Mouse (Mus musculus) embryonic facial prominence, embryonic 14.5 days (tissue): ENCODE data around the gene Ints11. TPM values are rescaled to one million over a fixed set of nuclear protein-coding genes. Genes with fewer than 3 reads are reported as not detected.
A peak's percentile ranks its signal among the peaks of the same experiment; 100 is the strongest.

ENCODE experiments used
- ATAC-seq: fragments of 200-750 bp; cut with Nextera tagmentation; 2 replicates; pipeline ENCODE4 v1.8.0; 2017; ENCODE audit warnings: low read depth, moderate number of reproducible peaks, moderate TSS enrichment
- DNase-seq: peaks from one replicate; pipeline ENCODE4 v3.0.0-alpha.2; 2015; ENCODE audit warnings: low spot score
- H3K27ac ChIP-seq: fragments of 300-500 bp; sonication (generic); replicated peaks from 2 replicates; pipeline ENCODE4 v1.5.1; 2014; ENCODE audit warnings: low read depth, mild to moderate bottlenecking, low read length, moderate library complexity
- H3K27me3 ChIP-seq: fragments of 300-500 bp; sonication (generic); replicated peaks from 2 replicates; pipeline ENCODE4 v1.6.1; 2014; ENCODE audit warnings: low read length; ENCODE audit not compliant: control insufficient read depth, insufficient read depth
- H3K36me3 ChIP-seq: fragments of 300-500 bp; sonication (generic); 2 replicates; pipeline ENCODE4 v1.6.1; 2014; ENCODE audit warnings: low read length, mixed read lengths; ENCODE audit not compliant: control insufficient read depth, insufficient read depth
- H3K4me1 ChIP-seq: fragments of 300-500 bp; sonication (generic); 2 replicates; pipeline ENCODE4 v1.6.1; 2014; ENCODE audit warnings: antibody characterized with exemption, low read length; ENCODE audit not compliant: control insufficient read depth, insufficient read depth
- H3K4me2 ChIP-seq: fragments of 300-500 bp; sonication (generic); 2 replicates; pipeline ENCODE4 v1.6.1; 2014; ENCODE audit warnings: low read depth, mild to moderate bottlenecking, low read length, moderate library complexity, mixed read lengths
- H3K4me3 ChIP-seq: fragments of 300-500 bp; sonication (generic); 2 replicates; pipeline ENCODE4 v1.5.1; 2014; ENCODE audit warnings: low read depth, mild to moderate bottlenecking, low read length
- H3K9ac ChIP-seq: fragments of 300-500 bp; sonication (generic); 2 replicates; pipeline ENCODE4 v1.6.1; 2014; ENCODE audit warnings: low read depth, mild to moderate bottlenecking, low read length, moderate library complexity, mixed read lengths
- H3K9me3 ChIP-seq: fragments of 300-500 bp; sonication (generic); 2 replicates; pipeline ENCODE4 v1.6.1; 2016; ENCODE audit warnings: low read length; ENCODE audit not compliant: control insufficient read depth
- WGBS: fragments of 180-500 bp; shearing (Covaris S2); extraction: QIAGEN DNeasy Blood & Tissue Kit; methylation state at CpG from one replicate; pipeline ENCODE4 v1.1.7; 2014; 5-methylcytosine and 5-hydroxymethylcytosine counted together
- polyA plus RNA-seq: library from polyadenylated mRNA; unstranded; fragments of >200 nt; fragmentation: Nextera tagmentation; extraction: Ambion mirVana; gene quantifications from 2 replicates; pipeline ENCODE4 v1.2.1, GENCODE M21; 2014

Gene Ints11
- polyA plus RNA-seq, 1 experiment from 2014 or later = 53.5 TPM

DNA sequence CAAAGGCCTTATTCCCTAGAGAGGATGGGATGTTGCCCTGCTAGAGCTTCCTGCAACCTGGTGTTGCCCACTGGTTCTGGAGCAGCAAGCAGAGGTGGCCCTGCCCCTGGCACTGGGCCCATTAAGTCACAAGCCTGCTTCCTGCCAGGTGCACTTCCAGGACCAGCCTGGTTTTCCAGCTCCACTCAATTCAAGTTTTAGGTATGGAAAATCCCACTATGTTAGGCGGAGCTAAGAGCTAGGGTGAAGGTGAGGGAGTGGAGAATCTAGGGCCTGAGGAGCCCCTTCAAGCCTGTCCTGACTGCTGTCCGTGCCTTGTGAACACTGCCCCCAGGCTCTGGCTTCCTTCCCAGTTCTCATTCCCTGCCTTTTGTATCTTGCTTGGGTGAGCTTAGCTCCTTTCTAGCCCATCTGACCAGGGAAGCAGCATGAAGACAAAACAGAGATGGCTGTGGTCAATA, 17.4 kb upstream of the Ints11 start:
- 80% methylated on average over 2 of the region's 2 CpGs for WGBS
- DNase-seq = no peak
- Histone ChIP-seq H3K4me3 (no peak overlapping the region), H3K9ac (no peak overlapping the region), H3K36me3 (peaks cover 33% of the 10 kb centered on the region), H3K27me3 (no peaks in the 10 kb centered on the region), H3K27ac (no peak overlapping the region), H3K4me1 (peaks cover 11% of the 10 kb centered on the region), H3K9me3 (no peaks in the 10 kb centered on the region), H3K4me2 (no peak overlapping the region)
- no peak for ATAC-seq

DNA sequence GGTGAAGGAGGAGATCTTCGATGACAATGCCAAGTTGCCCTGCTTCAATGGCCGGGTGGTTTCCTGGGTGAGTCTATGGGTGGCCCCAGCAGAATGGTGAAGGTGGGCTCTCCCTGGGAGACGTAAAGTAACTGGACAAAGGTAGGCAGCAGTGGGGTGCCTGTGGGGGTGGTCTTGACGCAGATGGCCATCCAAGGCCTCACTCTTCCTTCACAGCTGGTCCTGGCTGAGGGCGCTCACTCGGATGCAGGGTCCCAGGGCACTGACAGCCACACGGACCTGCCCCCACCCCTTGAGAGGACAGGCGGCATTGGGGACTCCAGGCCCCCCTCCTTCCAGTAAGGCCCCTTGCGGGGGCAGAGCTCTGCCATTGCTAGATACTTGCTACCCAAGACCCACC, 15.9 kb upstream of the Ints11 start:
- H3K27ac ChIP-seq = no peak overlapping the region
- no peak overlapping the region for H3K4me2 ChIP-seq
- peaks cover 6% of the 10 kb centered on the region for H3K4me1 ChIP-seq
- no peak for ATAC-seq
- DNase-seq = no peak
- no peaks in the 10 kb centered on the region for H3K27me3 ChIP-seq
- WGBS = 93% methylated on average over 9 of the region's 9 CpGs
- H3K9me3 ChIP-seq = no peaks in the 10 kb centered on the region
- no peak overlapping the region for H3K9ac ChIP-seq
- no peak overlapping the region for H3K4me3 ChIP-seq
- peaks cover 48% of the 10 kb centered on the region for H3K36me3 ChIP-seq

DNA sequence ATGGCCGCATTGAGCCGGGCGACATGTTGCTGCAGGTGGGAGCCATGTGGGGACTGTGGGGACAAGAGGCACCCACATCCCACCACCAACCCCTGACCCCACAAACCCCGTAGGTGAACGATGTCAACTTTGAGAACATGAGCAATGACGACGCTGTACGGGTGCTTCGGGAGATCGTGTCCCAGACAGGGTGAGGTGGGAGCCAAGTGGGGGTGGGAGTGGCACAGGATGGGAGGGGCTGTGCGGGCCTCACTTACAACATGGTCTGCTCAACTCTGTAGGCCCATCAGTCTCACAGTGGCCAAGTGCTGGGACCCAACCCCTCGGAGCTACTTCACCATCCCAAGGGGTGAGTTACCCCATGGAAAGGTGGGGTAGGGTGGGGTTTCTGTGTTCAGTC, 14.4 kb upstream of the Ints11 start:
- H3K4me2 ChIP-seq = no peak overlapping the region
- no peaks in the 10 kb centered on the region for H3K4me1 ChIP-seq
- DNase-seq = no peak
- H3K4me3 ChIP-seq = no peak overlapping the region
- ATAC-seq = no peak
- peaks cover 63% of the 10 kb centered on the region for H3K36me3 ChIP-seq
- no peaks in the 10 kb centered on the region for H3K27me3 ChIP-seq
- H3K9me3 ChIP-seq = no peaks in the 10 kb centered on the region
- H3K27ac ChIP-seq = no peak overlapping the region
- 94% methylated on average over 12 of the region's 12 CpGs for WGBS
- no peak overlapping the region for H3K9ac ChIP-seq

DNA sequence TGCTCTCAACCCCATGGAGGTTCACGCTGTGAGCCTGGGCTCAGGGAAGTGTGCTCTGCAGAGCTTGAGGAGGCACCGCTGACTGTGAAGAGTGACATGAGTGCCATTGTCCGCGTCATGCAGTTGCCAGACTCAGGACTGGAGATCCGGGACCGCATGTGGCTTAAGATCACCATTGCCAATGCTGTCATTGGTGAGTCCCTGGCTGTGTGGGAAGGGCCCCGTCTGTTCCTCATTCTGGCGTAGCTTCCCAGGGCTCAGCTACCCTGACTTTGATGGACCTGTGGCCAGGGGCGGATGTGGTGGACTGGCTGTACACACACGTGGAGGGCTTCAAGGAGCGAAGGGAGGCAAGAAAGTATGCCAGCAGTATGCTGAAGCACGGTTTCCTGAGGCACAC, 13.3 kb upstream of the Ints11 start:
- Histone ChIP-seq H3K27me3 (no peaks in the 10 kb centered on the region), H3K9me3 (no peaks in the 10 kb centered on the region), H3K4me1 (no peaks in the 10 kb centered on the region), H3K4me3 (no peak overlapping the region), H3K36me3 (peaks cover 66% of the 10 kb centered on the region), H3K9ac (no peak overlapping the region), H3K4me2 (no peak overlapping the region), H3K27ac (no peak overlapping the region)
- ATAC-seq (no peak), DNase-seq (no peak)
- 86% methylated on average over 11 of the region's 12 CpGs for WGBS

DNA sequence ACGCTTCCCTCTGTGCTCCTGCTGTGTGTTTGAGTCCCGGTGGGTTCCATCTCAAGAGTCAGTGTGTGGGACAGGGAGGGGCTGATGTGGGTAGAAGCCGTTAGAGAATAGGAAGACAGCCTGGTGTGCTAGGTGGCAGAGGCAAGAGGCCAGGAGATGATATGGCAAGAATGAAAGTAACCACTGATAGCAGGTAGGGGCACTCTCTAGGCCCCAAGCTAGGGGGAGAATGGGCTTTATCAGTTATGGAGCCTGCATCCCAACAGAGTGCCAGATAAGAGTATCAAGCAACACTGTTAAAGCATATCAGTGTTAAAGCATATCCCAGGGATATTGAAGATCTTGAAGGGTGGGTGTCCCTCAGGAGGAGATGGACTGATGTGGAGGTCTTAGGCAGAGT, 12.5 kb upstream of the Ints11 start:
- Histone ChIP-seq H3K9ac (no peak overlapping the region), H3K27me3 (no peaks in the 10 kb centered on the region), H3K4me3 (no peak overlapping the region), H3K9me3 (no peaks in the 10 kb centered on the region), H3K36me3 (peaks cover 74% of the 10 kb centered on the region), H3K4me2 (no peak overlapping the region), H3K27ac (no peak overlapping the region), H3K4me1 (no peaks in the 10 kb centered on the region)
- WGBS = 92% methylated on average over 3 of the region's 3 CpGs
- no peak for ATAC-seq
- no peak for DNase-seq

DNA sequence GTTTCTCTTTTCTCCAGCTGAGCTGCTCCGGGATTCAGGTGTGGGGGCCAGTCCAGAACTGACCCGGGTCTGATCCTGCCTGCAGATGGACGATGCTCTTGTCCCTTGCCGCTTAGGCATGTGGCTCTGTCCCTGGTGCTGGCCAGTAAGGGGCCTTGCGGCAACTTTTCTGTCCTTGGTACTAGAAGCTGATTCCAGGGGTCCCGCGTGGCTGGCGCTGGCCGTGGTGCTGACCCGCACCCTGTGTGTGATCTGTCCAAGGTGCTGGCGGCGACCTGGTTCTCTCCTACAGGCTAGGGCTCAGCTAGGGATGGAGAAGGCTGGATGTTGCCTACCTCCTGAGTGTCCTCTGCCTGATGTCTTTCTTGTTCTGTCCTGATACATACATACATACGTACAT, 10.0 kb upstream of the Ints11 start:
- Histone ChIP-seq H3K4me1 (no peaks in the 10 kb centered on the region), H3K27ac (no peak overlapping the region), H3K36me3 (peaks cover 68% of the 10 kb centered on the region), H3K27me3 (no peaks in the 10 kb centered on the region), H3K4me2 (no peak overlapping the region), H3K4me3 (no peak overlapping the region), H3K9me3 (no peaks in the 10 kb centered on the region), H3K9ac (no peak overlapping the region)
- DNase-seq (peak; percentile 78), ATAC-seq (peak; percentile 49; the same call in 1 of the 2 replicates)
- WGBS = 15% methylated on average over 11 of the region's 13 CpGs

DNA sequence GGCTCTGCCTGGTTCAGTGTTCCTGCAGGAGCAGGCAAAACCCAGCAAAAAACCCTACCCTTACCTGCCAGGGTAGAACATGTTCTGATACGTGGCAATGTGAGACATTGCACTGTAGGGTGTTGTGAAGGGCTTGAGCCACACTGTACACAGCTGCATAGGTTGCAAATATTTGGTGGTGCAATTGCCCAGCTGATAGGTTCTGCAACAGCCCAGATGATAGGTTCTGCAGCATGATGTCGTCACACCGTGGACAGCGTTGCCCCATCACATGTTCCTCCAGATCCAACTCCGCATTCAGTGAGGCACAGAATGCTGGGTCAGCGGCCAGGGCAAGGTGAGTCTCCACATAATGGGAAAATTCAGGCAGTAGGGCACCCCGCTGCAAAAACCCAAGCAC, 7.6 kb upstream of the Ints11 start:
- WGBS = 89% methylated on average over 7 of the region's 7 CpGs
- no peaks in the 10 kb centered on the region for H3K27me3 ChIP-seq

DNA sequence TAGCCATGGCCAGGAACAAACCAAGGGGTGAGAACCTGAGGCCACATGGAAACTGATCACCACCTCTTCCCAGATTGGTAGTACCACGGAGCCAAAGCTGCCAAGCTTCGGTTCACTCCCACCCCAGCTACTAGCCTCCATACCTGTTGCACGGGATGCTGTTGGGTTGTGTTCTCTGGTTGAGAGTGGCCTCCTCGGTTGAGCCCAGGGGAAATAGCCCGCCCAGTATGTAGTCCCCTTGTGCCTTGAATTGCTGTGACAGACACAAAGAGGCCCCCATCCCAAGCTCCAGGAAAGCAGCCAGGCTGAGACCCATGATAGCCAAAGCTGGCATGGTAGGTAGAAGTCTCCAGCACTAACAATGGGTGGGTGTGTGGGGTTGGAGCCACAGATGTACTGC, 6.3 kb upstream of the Ints11 start, which contains the start of gene Tas1r3:
Gene Tas1r3, minus strand, starts transcription at position 362 of the 400 bp plus-strand sequence.
- 86% methylated on average over 5 of the region's 5 CpGs for WGBS
- H3K36me3 ChIP-seq = peaks cover 50% of the 10 kb centered on the region; the same call in 1 of the 2 replicates
- no peak for DNase-seq
- no peaks in the 10 kb centered on the region for H3K27me3 ChIP-seq
- no peak within 1 kb of the TSS for H3K9ac ChIP-seq
- no peak within 1 kb of the TSS for H3K4me3 ChIP-seq
- no peaks in the 10 kb centered on the region for H3K9me3 ChIP-seq
- H3K4me2 ChIP-seq = no peak within 1 kb of the TSS
- H3K27ac ChIP-seq = no peak within 1 kb of the TSS
- no peak for ATAC-seq
- H3K4me1 ChIP-seq = no peaks in the 10 kb centered on the region

More for the DNA sequence above, 7.6 kb upstream of the Ints11 start:
- Histone ChIP-seq H3K36me3 (peaks cover 60% of the 10 kb centered on the region; the same call in 1 of the 2 replicates), H3K9ac (no peak overlapping the region), H3K9me3 (no peaks in the 10 kb centered on the region), H3K27ac (no peak overlapping the region), H3K4me3 (no peak overlapping the region), H3K4me1 (no peaks in the 10 kb centered on the region), H3K4me2 (no peak overlapping the region)
- DNase-seq (no peak), ATAC-seq (no peak)

DNA sequence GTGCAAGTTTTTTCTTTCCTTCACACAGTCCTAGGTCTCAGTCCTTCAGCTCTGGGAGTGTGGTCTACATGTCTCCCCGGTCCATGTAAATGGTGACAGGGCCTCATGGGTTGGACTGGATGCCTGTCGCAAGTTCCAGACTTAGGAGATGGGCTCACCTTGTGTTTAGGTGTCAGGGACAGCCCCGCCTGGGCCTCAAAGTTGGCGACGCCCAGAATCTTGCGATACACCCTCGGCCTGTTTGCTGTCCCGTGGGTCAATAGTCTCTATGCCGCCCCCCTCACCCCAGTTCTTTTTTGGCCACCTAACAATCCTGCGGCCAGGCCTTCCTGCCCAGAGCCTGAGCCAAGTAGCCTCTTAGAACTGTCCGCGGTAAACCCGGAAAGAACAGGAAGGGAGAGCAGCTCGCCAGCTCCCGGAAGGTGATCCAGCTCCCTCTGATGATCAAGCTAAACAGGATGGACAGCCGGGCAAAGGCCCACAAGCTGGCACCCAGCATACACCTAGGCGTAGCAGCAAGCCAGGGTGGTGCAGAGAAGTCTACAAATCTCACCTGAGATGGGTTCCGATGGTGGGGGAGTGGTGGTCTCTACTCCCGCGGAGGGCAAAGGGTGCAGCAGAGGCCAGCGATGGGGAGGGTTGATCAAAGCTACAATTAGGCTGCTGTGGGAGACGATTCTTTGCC, 590 bp upstream of the Ints11 start:
- H3K27ac ChIP-seq = no peak overlapping the region
- H3K9me3 ChIP-seq = no peaks in the 10 kb centered on the region
- H3K4me2 ChIP-seq = peak overlapping the region; percentile 88
- H3K27me3 ChIP-seq = no peaks in the 10 kb centered on the region
- H3K36me3 ChIP-seq = peaks cover 32% of the 10 kb centered on the region
- DNase-seq (no peak), ATAC-seq (no peak; the same call in 1 of the 2 replicates)
- peak overlapping the region; percentile 83 for H3K9ac ChIP-seq
- peak overlapping the region; percentile 68 for H3K4me3 ChIP-seq
- H3K4me1 ChIP-seq = peaks cover 12% of the 10 kb centered on the region
- WGBS = 7% methylated on average over 20 of the region's 22 CpGs
